Mouse (Mus musculus): ENCODE data around the gene Bach1. TPM values are rescaled to one million over a fixed set of nuclear protein-coding genes. Genes with fewer than 3 reads are reported as not detected.

Gene Bach1
- total RNA-seq, 2 experiments from 2014 or later = 12.0 to 12.8 TPM

DNA sequence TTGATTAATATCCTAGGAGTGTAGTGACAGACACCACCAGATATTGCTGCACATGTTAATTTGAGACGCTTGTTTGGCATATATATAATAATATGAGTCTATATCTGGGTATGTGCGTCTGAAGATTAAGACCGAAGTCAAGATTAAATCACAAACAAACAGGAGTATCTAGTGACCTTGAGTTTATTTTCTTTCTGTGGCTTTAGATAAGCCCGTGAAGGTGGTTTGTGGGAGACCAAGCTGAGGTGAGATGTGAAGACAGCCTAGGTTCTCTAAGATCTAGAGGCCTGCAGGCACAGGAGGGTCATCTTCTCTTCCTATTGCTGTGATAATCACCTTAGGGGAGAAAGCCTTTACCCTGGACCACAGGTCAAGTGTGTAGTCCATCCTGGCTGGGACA is 8.6 kb downstream of the Bach1 start:
- DNase-seq (ENCODE audit: low spot score in 2 of 2) = no peak
- intact Hi-C loops (cut with DNase I) = no loop called here

DNA sequence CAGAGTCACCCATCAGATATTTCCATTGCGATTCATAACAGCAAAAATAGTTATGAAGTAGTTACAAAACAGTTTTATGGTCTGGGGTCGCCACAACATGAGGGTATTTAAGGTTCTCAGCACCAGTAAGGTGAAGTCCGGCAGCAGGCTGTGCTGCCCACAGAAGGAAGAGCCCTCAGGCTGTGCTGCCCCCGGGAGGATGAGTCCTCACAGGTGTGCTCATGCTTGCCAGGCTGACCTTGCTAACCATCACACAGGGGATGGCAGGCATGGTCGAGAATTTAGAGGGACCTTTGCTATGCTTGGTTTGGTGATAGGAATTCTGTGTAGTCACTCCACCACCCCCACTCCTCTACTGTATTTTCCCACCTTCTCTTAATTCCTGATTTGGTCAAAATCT is 9.8 kb downstream of the Bach1 start:
- DNase-seq (ENCODE audit: low spot score in 2 of 2) = no peak
- intact Hi-C loops (cut with DNase I) = no loop called here

DNA sequence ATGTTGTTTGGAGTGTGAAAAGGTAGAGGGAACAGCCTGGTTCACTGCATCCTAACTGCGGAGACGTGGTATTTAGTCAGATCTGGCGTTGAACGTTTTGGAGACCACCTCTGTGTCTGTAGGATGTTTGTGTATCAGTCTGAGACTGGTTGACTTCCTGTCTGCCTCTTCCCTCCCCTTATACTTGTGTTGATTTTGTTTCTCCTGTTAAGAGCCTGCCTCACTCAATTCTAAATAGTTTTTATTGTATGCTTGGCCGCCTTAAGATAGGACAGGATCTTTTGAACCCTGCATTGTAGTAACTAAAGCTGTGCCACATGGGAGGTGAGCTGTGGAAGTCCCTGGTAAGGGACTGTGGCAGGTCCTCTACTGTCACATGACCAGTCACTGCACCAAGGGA is 10.4 kb downstream of the Bach1 start:
- DNase-seq (ENCODE audit: low spot score in 2 of 2) = no peak
- intact Hi-C loops (cut with DNase I) = no loop called here

DNA sequence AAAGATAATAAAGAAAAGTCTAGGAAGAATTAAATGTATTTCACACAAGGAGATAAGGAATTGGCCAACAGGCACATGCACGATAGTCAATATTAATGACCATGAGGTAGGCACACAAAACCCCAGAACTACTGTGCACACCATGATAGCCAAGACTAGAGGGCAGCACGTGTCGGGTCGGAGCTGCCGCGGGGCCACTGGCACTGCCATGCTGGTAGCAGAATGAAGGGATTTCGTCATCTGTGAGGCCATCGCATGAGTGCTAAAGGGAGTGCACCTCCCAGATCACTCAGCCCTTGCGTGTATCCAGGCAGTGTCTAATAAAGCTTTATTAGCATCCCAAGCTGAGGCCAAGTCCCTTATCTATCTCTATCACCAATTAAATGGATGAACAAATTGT is 11.2 kb downstream of the Bach1 start:
- DNase-seq (ENCODE audit: low spot score in 2 of 2) = no peak
- intact Hi-C loops (cut with DNase I) = no loop called here

DNA sequence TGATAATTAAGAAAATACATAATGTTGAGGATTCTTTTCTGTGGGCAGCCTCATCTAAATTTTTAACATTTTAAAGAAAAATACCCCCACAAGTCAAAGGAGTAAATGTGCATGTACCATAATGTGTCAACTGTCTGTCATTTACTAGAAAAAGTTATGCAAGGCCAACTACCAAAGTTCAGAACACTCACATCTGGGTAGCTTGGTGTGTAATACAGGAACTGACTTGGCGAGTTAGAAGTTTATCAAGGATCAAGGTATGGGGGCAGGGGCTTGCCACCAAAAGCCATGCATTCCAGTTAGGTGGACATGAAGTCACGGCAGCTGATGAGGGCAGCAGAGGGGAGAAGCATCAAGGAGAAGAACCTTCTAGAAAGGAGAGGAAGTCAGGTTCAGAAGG is 13.2 kb downstream of the Bach1 start:
- intact Hi-C loops (cut with DNase I) = no loop called here
- DNase-seq (ENCODE audit: low spot score in 2 of 2) = no peak

DNA sequence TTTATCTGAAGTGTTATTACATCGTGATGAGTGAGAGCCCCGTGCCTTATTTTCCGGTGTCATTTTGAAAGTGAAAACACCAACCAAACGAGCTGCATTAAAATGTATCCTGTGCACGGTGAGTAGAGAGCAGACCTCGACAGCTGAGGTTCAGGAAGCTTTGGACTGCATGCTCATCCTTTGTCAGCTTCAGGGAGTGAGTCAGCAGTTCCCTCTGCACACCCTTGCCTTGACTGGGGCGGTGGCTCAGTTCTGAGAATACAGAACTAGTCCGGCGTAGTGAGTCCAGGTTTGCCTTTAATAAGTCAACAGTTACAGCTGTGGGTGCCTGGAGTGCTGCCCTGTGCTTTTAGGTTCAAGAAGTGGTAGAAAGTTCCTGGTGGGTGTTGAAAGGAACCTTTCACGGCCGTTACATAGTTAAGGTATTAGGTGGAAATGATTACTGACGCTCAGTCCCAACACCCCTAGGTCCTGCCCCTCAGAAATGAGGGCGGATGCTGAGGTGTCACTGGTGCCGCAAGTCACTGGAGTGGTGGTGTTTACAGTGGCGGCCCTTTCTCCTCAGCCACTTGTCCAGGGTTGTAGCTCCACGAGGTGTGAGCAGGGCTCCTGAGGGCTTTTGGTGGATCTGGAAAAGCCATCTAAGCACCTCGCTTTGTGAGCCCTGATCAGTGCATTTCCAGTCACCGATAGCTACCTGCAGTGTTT is 14.4 kb downstream of the Bach1 start:
- intact Hi-C loops (cut with DNase I) = no loop called here
- no peak for DNase-seq (ENCODE audit: low spot score in 2 of 2)

DNA sequence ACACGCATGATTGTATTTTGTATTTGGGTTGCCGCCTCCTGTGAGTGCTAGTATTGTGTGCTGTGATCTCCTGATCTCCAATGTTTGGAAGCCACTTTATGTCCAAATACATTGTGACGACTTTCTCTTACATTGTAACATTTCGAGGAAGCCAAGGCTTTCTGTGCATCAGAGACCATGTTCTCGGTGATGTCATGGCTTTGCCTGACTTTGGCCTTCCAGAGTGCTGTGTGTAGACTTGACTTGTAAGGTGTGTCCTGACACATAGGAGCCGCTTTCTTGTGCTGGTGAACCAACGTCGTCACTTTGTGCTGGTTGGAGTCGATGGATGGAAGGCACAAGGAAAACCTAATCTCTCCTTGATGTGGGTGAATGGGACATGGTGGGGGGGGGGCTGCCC is 15.8 kb downstream of the Bach1 start:
- no peak for DNase-seq (ENCODE audit: low spot score in 2 of 2)
- intact Hi-C loops (cut with DNase I) = no loop called here

DNA sequence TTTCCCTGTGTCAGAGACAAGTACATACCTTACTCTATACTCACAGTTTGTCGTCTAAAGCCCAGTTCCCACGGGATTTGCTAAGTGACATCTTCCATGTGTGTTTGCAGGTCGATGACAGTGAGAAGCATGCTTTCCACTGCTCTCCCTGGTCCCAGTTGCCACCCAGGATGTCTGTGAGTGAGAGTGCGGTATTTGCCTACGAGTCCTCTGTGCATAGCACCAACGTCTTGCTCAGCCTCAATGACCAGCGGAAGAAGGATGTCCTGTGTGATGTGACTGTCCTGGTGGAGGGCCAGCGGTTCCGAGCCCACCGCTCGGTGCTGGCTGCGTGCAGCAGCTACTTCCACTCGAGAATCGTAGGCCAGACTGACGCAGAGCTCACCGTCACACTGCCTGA is 16.5 kb downstream of the Bach1 start:
- DNase-seq (ENCODE audit: low spot score in 2 of 2) = no peak
- intact Hi-C loops (cut with DNase I) = no loop called here

DNA sequence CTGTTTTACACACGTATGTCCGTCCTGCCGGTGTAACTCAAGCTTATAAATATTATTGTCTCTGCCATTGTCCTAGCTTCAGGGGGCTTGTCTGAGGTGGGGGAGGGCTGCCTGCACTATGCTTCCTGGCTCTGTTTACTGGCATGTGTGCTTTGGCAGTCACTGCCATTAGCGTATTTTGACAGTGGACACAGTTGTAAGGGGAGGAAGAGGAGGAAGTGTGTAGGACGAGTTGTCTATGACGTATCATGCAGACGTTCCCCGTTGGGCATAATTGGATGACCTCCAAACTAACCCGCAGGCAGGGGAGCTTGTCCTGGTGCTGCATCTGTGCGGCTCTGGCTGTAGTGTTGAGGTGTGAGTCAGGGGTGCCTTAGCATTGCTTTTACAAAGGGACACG is 17.5 kb downstream of the Bach1 start:
- no peak for DNase-seq (ENCODE audit: low spot score in 2 of 2)
- intact Hi-C loops (cut with DNase I) = no loop called here

DNA sequence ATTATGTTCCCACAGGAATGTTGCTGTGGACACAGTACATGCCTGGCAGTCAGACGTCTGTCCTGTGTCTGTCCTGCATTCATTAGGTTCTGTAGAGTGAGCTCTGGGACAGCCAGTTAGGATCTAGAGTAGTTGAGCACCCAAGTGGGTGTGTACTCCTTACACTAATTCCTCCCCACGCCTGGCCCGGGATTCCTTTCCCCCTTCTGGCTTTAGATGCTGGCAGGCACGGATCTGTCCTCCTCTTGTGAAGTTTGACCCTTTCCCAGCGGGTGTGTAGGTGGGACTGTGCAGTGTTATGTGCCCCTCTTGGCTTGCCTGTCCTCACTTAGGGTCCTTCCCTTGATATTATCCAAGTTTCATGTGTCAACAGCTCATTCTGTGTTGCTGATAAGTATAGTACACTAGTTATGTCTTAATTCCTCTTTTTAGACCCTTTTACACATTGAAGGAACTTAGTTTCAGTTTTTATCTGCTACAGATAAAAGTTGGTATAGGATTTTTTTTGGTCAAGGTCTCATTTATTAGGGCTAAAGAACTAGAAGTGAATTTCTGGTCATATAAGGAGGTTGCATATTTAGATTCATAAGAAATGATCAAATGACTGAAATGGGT is 18.4 kb downstream of the Bach1 start:
- intact Hi-C loops (cut with DNase I) = no loop called here
- no peak for DNase-seq (ENCODE audit: low spot score in 2 of 2)

DNA sequence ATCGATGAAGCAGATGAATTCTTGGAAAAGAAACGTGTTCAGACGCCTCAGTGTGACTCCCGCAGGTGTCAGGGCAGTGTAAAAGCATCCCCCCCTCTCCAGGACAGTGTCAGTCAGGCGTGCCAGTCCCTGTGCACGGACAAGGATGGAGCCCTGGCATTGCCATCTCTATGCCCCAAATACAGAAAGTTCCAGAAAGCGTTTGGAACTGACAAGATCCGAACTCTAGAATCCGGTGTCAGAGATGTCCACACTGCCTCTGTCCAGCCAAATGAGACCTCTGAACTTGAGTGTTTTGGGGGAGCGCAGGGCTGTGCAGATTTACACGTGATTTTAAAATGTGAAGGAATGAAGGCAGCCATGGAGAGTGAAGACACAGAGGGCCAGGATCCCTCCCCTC is 20.3 kb downstream of the Bach1 start:
- no peak for DNase-seq (ENCODE audit: low spot score in 2 of 2)
- intact Hi-C loops (cut with DNase I) = no loop called here

DNA sequence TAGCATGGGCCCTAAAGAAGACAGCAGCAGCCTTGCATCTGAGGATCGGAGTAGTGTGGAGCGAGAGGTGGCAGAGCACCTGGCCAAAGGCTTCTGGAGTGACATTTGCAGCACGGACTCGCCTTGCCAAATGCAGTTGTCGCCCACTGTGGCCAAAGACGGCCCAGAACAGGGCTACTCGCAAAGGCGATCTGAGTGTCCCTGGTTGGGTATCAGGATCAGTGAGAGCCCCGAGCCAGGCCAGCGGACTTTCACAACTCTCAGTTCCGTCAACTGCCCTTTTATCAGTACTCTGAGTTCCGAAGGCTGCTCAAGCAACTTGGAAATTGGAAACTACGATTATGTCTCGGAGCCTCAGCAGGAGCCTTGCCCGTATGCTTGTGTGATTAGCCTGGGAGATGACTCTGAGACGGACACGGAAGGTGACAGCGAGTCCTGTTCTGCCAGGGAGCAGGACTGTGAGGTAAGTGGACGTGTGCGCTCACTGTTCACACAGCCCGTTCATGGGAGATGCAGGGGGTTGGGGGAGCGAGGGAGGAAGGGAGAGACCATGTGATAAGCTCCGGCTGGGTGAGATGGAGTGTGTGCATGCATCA is 21.0 kb downstream of the Bach1 start:
- DNase-seq (ENCODE audit: low spot score in 2 of 2) = no peak
- intact Hi-C loops (cut with DNase I) = no loop called here

DNA sequence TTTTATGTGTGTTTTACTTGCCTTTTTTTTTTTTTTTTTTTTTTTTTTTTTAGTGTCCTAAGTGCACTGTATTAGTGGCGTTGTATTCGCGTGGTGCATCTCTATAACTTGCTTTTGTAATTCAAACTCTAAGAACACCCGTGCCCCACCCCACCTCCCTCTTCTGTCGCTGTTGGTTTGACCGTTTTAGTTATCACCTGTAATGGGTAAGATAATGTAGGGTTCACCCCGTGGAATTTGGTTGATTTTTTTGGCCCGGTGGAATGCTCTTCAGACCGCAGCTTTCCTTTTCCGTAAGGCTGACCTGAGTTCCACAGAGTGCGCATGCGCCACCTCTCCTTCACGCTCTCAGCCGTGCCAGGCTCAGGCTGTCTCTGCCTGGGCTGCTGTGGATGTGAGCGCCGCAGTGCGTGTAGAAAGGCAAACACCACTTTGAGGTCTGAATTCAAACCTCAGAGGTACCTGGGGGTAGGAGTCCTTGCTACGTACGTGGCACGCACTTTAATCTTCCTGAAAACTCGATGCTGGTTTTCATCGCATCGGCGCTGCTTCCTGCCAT is 22.2 kb downstream of the Bach1 start:
- DNase-seq (ENCODE audit: low spot score in 2 of 2) = no peak
- intact Hi-C loops (cut with DNase I) = no loop called here

DNA sequence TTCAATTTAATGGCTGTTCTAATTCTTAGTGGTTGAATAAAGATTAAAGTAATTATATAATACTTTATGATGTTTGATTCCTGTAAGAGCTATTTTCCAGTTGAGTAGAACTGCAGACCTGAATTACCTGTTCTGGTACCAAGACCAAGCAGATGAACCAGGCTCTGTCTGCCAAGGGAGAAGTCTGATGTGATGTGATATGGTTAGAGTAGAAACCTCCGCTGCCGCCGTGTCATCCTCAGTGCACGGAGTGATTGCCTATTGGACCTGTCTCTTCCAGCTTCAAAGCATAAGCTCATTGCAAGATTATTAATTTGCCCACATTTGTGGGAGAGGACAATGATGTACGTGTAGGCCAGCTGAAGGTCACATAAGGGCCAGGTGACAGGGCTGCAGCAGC is 24.1 kb downstream of the Bach1 start:
- intact Hi-C loops (cut with DNase I) = no loop called here
- DNase-seq (ENCODE audit: low spot score in 2 of 2) = no peak

DNA sequence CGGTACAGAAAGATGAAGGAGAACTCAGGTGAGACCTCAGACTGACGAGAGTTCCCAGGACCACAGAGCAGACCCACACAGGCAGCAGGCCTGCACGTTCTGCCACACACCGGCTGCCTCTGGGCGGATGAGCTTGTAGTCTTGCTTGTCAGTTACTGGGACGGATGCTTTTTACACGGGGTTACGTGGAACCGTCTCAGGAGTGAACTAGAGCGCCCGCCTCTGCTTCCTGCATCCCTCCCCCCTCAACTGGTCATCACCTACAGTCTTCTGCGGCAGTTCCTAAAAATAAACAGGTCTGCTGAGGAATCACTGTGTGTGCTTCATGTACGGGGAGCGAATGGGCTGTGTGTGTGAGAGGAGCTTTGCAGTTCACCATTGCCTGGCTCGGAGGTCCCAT is 24.7 kb downstream of the Bach1 start:
- intact Hi-C loops (cut with DNase I) = no loop called here
- DNase-seq (ENCODE audit: low spot score in 2 of 2) = no peak

DNA sequence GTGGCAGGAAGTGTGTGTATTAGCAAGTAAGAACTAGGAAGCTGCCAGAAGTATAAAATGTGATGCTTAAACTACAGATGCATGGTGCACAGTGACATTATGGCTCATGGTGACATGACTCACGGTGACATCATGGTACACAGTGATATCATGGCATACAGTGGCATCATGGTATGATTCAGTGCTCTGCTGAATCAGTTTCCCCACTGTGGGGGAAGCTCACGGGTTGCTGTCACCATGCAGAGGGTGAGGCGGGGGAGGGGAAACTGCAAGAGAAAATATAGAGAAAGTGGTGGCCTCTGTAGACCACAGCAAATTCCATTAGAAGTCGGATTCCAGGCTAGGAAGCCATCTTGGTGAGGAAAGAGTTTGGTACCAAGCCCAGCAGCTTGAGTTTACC is 26.1 kb downstream of the Bach1 start:
- intact Hi-C loops (cut with DNase I) = no loop called here
- no peak for DNase-seq (ENCODE audit: low spot score in 2 of 2)

DNA sequence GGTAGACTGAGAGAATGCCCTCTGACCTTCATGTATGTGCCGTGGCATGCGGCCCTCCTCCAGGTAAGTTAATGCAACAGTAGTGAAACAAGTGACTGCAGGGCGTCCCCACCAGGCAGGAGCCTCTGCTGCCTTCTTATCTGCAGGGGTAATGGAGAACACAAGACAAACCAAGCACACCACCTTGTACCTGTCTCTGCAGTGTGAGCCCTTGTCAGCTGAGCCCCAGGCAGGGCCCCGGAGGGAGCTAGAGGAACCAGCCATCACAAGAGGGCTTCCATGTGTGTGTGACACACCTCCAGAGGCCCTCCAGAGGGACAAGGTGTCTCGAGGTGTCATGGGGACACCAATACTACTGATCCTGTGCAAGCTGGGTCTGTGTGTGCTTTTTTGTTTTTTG is 26.5 kb downstream of the Bach1 start:
- no peak for DNase-seq (ENCODE audit: low spot score in 2 of 2)
- intact Hi-C loops (cut with DNase I) = no loop called here

DNA sequence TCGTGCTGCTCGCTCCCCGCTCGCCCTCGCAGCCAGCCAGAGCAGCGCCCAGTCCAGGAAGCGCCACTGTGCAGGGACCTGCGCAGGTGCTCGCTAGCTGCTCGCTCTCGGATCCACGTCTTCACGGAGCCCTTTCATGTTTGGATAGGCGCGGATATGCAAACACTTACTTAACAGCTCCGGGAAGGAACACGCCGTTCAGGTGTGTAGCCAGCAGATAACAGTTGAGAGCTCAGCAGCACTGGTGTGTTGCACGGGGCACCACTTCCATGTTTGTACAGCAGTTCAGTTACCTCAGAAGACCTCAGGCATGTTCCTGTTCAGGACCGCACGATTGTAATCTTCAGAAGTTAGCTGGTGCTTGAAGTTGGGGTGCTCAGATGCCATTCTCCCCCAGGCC is 27.2 kb downstream of the Bach1 start:
- no peak for DNase-seq (ENCODE audit: low spot score in 2 of 2)
- intact Hi-C loops (cut with DNase I) = no loop called here

DNA sequence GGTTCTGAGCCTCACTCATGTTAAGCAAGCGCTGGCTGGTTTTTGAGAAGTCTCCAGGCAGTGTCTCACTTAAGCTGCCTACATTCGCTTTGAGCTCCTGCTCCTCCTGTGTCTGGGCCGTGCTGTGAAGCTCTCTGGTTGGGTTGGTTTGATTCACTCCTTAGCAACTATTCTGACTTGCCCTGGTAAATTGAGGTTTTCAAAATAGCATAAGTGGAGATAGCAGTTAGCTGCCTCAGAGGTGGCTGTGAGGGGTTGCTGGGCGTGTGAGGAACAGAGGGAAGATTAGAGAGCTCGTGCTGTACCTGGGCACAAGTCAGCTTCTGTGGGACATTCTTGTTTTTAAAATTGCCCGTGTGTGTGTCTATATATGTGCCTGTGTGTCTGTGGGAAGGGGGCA is 27.6 kb downstream of the Bach1 start:
- DNase-seq (ENCODE audit: low spot score in 2 of 2) = no peak
- intact Hi-C loops (cut with DNase I) = no loop called here

DNA sequence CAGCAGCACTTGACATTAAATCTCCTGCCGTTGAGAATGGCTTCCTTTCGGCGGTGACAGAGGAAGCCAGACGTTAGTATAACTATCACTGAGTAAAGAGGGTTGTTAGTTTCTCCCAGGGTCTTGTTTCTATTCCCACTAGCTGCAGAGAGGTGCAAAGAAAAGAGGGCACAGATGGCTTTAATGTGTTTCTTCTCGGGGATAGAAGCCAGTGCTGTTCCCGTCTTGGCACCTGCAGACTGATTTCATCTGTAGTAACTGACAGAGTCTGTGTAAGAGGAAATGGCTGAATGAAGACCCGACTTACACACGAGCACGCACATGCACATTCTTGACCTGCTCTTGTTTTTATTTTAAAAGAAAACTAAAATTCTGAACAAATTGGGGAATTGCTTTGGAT is 28.5 kb downstream of the Bach1 start:
- intact Hi-C loops (cut with DNase I) = no loop called here

DNA sequence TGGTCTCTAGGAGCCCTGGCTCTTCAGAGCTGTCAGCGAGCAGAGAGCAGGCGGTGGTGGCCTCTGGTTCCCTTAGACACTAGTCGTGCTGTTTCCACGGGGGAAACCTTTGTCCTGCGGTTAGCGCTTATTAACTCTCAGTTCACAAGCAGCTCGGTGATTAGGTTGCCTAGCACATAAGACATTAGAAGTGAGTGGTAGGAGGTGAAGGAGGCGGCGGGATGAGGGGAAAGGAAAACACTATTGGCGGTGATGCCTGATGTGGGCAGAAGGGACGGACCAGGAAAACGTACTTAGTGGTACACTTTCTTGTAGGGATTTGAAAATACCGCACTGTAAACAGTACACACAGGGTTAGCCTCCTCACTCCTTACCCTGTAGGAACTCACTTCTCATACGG is 29.2 kb downstream of the Bach1 start:
- intact Hi-C loops (cut with DNase I) = no loop called here
- DNase-seq (ENCODE audit: low spot score in 2 of 2) = no peak

More for the DNA sequence above, 28.5 kb downstream of the Bach1 start:
- no peak for DNase-seq (ENCODE audit: low spot score in 2 of 2)

All from left cerebral cortex, postnatal 36 days (tissue).